Mouse (Mus musculus) gastrocnemius, adult 2 months (tissue): ENCODE results near the gene Shc4. TPM values are rescaled to one million over a fixed set of nuclear protein-coding genes. Genes with fewer than 3 reads are reported as not detected.

Source experiments
- DNase-seq: peaks from one replicate; pipeline ENCODE4 v3.0.0; 2022
- H3K27ac ChIP-seq: fragments of 200-600 bp; 2 replicates; pipeline ENCODE4 v1.8.1; 2022; ENCODE audit warnings: mild to moderate bottlenecking
- H3K4me3 ChIP-seq: fragments of 200-600 bp; 2 replicates; pipeline ENCODE4 v1.8.1; 2022; ENCODE audit warnings: mild to moderate bottlenecking, moderate library complexity
- CTCF ChIP-seq: fragments of 200-600 bp; IDR thresholded peaks from 2 replicates; pipeline ENCODE4 v1.8.1; 2022; ENCODE audit warnings: antibody characterized with exemption, mild to moderate bottlenecking, moderate library complexity
- intact Hi-C: fragments of 180-260 bp; cut with DNase I; formaldehyde crosslinking; loops from one replicate; pipeline ENCODE4 v1.15.1; 2025
- total RNA-seq, 2 experiments: library from RNA; stranded (reverse); gene quantifications; 2 replicates each; pipeline ENCODE4 v1.2.3; 2021

Gene Shc4
- total RNA-seq, 2 experiments from 2014 or later, result 0.33 to 0.75 TPM

DNA sequence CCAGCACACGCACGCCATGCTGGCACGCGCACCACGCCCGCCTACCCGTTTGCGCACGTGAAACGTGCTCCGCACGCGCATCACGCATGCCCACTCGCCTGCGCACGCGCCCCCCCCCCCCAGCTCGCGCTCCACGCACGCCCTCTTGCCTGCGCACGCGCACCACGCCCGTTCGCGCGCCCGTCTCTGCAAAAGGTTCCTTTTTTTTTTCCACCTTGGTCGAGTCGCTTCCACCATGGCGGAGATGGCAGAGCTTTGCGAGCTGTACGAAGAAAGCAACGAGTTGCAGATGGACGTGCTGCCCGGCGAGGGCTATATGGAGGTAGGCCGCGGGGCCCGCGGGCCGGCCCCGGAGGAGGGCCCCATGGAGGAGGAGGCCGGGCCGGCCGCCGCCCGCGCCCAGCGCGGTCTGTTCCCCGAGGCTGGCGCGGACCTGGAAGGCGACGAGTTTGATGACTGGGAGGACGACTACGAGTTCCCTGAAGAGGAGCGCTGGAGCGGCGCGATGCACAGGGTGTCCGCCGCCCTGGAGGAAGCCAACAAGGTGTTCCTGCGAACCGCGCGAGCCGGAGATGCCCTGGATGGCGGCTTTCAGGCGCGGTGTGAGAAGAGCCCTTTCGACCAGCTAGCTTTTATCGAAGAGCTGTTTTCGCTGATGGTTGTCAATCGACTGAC lies 50.9 kb downstream of the Shc4 start, which contains the start of gene Eid1:
Eid1 (plus strand) TSS at position 139 of the 675 bp plus-strand sequence.
- Histone ChIP-seq H3K27ac (peak within 1 kb of the TSS; percentile 89), H3K4me3 (peak within 1 kb of the TSS; percentile 95)
- peak; percentile 86 for DNase-seq
- intact Hi-C loops, result no loop called here
- no peak for TF ChIP-seq CTCF

DNA sequence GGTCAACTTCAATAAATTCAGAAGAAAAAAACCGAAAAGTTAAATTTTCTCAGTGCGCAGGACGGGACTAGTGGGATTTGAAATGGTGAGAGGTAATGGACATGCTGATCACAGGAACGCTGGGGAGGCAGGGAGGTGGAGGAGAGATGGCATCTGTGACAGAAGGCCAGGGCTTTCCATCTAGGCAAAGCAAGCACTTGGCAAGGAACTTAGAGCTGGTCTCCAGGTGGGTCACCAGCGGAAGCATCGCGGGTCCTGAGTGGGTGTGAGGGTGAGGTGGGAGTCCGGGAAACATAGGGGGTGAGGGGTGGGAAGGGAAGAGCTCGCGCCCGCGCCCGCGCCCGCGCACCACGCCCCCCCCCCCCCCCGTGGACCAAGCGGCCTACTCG lies 51.4 kb downstream of the Shc4 start:
- peak overlapping the region; percentile 95 for H3K4me3 ChIP-seq
- TF ChIP-seq CTCF, result no peak
- intact Hi-C loops, result no loop called here
- DNase-seq, result no peak
- H3K27ac ChIP-seq, result peak overlapping the region; percentile 89

DNA sequence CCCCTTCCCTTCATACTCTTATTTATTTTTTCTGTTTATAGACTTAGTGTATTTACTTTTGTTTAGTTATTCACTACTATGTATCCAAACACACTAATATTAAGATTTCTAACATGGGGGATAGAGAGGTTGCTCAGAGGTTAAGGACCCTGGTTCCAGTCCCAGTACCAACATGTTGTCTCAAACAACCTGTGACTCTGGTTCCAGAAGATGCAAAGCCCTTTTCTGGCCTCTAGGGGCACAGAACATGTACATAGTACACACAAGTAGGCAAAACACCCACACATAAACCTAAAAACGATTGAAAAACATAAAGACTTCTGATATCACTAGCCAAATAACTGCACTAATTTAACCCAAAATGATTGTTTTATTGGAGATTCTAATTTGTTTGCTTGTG lies 53.1 kb downstream of the Shc4 start:
- TF ChIP-seq CTCF, result peak; percentile 45
- no peak overlapping the region for H3K27ac ChIP-seq
- intact Hi-C loops, result no loop called here
- no peak overlapping the region for H3K4me3 ChIP-seq
- no peak for DNase-seq

DNA sequence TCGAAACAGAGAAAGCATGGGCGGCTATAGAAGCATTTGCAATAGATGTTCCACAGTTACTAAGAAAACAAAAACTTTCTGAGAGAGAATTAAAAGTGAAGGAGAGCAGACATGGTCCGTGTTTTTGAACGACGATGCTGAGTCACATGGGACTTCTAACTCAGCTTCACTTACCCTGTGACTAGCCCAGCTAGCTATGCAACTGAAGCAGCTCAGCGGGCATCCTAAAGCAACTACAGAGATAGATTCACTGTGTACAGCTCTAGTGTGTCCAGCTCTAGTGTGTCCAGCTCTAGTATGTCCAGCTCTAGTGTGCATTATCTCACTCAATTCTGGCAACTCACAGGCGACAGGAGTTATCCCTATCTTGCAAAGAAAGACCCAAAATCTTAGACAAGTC lies 56.2 kb downstream of the Shc4 start:
- intact Hi-C loops, result no loop called here
- DNase-seq, result no peak
- Histone ChIP-seq H3K4me3 (no peak overlapping the region), H3K27ac (no peak overlapping the region)
- TF ChIP-seq CTCF, result no peak

DNA sequence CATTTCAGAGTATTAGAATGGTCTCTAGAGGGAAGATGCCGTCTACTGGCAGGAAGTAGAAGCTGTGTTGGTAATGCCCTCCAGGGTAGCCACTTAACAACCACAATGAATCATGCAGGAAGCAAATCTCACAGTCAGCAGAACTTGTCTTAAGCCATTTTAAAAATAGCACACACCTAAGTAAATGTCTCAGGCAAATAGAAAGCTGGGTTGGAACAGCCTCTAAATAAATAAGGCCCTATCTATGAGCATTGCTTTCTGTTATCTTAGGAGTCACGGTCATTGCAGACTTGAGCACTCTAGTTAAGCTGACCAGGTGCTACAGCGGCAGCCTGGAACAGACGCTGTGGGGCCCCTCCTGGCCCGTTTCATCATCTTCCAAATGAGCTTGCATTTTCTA lies 56.8 kb downstream of the Shc4 start:
- Histone ChIP-seq H3K27ac (no peak overlapping the region), H3K4me3 (no peak overlapping the region)
- TF ChIP-seq CTCF, result no peak; the same call in 1 of the 2 replicates
- intact Hi-C loops, result no loop called here
- no peak for DNase-seq

DNA sequence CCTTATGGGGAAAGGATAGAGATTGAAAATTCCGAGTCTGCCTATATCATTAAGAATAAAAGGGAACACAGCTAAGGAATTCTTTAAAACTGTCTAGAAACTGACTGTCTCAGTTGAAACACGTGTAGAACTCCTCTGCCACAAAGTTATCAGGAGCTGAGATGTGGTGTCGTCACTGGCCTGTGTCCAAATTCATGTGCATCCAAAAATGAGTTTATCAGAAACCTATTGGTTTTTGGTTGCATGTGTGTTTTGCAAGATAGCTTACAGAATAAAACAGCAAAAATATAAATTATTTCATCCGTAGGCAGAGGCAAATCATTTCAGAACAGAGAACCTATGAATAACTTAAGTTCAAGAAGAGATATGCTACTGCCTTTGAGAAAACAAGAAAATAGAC lies 57.3 kb downstream of the Shc4 start:
- intact Hi-C loops, result no loop called here
- Histone ChIP-seq H3K4me3 (no peak overlapping the region), H3K27ac (no peak overlapping the region)
- TF ChIP-seq CTCF, result no peak
- no peak for DNase-seq

DNA sequence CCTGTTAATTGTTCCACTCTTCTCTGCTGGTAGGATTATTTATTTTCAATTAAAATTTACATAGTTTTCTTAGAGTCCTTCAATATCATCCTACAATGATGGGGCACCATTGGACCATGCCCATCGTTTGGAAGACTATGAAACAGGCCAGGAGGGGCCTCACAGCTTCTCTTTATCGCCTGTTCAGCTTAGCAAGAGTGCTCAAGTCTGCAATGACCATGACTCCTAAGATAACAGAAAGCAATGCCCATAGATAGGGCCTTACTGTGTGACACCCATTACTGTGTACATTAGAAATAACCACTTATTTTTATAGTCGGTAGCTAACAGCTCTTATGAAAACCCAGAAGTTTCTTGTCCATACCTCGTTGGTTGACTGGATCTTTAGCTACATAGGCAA lies 58.0 kb downstream of the Shc4 start:
- DNase-seq, result no peak
- no peak for TF ChIP-seq CTCF
- H3K4me3 ChIP-seq, result no peak overlapping the region
- intact Hi-C loops, result no loop called here
- H3K27ac ChIP-seq, result no peak overlapping the region

DNA sequence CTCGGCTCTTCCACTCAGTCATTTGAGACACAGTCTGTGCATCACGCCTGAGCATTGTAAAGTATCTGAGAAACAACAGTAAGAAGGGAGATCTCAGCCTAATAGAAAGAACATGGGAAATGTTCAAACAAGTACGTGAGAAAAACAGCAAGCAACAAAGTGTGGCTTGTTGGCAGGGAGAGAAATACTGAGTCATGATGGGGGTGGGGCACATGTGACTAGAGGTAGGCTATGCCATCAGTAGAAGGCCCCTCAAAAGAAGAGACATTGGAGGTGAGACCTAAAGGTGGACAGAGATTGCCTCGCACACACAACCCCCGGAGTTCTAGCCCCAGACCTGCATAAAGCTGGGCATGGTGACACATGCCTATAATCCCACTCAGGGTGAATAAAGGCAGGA lies 58.7 kb downstream of the Shc4 start:
- TF ChIP-seq CTCF, result no peak
- intact Hi-C loops, result no loop called here
- Histone ChIP-seq H3K4me3 (no peak overlapping the region), H3K27ac (no peak overlapping the region)
- no peak for DNase-seq

DNA sequence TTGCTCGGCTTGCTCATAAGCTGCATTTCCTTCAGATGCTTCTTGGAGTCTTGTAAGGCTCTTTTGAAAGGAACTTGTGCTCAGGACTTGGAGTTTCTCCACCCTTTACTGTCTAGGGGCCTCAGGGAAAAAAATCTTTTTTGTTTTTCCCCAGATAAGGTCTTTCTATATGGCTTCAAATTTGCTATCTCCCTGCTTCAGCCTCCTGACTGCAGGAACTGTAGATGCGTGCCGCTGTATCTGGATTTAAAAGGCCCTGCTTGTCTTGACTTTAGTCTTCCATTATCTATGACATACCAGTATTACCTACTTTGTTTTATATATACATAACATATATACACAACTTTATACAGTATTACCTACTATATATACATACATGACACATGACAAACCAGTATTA lies 61.4 kb downstream of the Shc4 start:
- no peak overlapping the region for H3K27ac ChIP-seq
- no peak for DNase-seq
- TF ChIP-seq CTCF, result no peak
- no peak overlapping the region for H3K4me3 ChIP-seq
- intact Hi-C loops, result no loop called here

DNA sequence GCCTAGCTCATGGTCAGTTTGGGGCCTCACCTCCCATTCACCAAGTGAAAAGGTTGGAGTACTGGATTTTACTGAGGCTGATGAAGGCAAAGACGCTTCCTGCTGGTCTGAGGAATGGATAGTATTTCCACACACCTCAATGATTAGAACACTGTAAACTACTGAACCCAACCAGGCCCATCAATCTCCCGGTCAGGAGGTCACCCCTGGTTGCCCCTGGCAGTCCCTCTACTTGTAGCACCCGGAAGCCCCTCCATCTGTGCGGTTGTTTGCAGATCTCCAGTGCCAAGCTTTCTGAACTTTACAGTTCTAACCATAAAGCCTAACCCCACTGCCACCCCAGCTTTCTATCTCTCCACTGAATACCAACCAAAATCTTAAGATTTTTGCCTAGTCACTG lies 62.8 kb downstream of the Shc4 start:
- no peak for TF ChIP-seq CTCF
- DNase-seq, result no peak
- H3K4me3 ChIP-seq, result no peak overlapping the region; the same call in 1 of the 2 replicates
- H3K27ac ChIP-seq, result no peak overlapping the region
- intact Hi-C loops, result no loop called here

DNA sequence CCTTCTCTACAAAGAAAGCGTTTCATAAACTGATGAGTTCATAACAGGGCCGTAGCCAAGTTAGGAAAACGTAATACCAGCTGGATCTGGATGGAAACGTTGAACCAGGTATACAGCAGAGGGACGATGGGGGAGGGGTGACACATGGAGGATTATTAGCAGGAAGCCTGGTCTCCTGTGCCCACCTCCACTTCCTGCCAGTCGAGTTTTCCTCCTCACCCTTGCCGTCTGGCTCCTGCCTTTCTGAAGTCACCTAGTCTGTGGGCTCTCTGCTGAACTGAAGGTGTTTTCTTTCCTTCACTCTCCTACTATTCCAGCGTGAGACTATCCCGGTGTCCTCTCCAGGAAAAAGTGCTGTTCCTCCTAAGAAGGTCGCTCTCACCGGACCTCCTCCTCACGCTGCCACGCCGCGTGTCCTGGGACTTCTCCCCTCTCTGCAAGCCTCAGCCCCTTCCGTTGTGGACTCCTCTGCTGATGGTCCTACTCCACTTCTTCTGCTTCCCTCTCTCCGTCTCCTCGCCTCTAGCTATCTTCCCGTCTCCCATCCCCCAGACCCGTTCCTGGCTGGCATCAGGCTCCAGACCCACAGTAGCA lies 63.3 kb downstream of the Shc4 start:
- no peak for DNase-seq
- Histone ChIP-seq H3K27ac (no peak overlapping the region; the same call in none of the 2 replicates), H3K4me3 (peak overlapping the region; percentile 38)
- intact Hi-C loops, result loop anchor here (1.0 kb wide), 1 partner anchor 71 kb away; no protein-coding TSS in a partner anchor
- no peak for TF ChIP-seq CTCF

DNA sequence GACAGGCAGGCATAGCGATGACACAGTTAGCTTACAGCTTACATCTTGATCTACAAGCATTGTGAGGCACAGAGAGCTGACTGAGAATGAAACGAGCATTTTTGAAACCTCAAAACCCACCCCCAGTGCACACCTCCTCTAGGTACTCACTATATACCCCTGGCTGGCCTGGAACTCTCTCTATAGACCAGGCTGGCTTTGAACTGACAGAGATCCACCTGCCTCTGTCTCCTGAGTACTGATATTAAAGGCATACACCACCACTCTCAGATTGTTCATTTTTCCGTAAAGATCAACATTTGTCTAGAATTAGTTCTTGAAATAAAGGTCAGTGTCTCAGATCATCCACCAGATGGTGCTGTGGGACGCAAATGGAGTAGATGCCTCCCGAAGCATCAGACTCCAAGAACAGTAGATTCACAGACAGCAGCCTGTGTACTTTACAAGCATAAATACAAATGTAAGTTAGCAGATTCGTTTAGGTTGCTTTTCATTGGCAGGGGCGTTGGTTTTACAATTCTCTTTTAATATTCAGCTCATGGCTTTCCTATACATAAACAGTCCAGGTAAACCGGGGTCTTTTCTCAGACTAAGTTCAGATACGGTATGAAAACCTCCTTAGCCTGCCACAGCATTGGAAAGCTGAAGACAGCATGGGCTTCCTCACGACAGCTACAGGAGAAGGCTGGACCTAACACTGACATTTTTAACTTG lies 64.0 kb downstream of the Shc4 start:
- TF ChIP-seq CTCF, result peak; percentile 86
- DNase-seq, result peak; percentile 62
- no peak overlapping the region for H3K27ac ChIP-seq
- peak overlapping the region; percentile 38 for H3K4me3 ChIP-seq
- intact Hi-C loops, result loop anchor here (1.0 to 10.0 kb wide), 2 partner anchors 71 to 865 kb away; no protein-coding TSS in a partner anchor

DNA sequence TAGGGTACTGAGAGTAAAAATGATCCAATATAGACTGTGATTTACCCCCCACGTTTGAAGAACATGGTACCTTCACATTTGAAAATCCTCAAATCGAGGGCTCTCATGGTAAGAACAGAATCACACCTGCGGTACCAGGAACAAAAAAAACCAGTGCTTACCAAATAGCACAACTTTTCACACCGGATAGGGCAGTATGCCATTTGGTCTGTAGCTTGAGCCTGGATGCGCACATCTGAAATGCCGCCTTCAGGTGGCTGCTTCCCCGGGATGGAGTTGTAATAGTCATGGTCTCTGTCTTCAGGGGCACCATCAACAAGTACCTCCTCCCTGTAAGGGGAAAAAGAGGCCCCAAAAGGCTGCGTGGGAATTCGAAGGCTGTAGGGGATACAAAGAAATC lies 68.6 kb downstream of the Shc4 start:
- no peak for DNase-seq
- TF ChIP-seq CTCF, result no peak
- intact Hi-C loops, result loop anchor here (10.0 kb wide), 1 partner anchor 869 kb away; no protein-coding TSS in a partner anchor
- H3K4me3 ChIP-seq, result no peak overlapping the region
- no peak overlapping the region for H3K27ac ChIP-seq
